Comparison of ENCODE assay signal across 8 mouse cellular contexts in the genomic region with DNA sequence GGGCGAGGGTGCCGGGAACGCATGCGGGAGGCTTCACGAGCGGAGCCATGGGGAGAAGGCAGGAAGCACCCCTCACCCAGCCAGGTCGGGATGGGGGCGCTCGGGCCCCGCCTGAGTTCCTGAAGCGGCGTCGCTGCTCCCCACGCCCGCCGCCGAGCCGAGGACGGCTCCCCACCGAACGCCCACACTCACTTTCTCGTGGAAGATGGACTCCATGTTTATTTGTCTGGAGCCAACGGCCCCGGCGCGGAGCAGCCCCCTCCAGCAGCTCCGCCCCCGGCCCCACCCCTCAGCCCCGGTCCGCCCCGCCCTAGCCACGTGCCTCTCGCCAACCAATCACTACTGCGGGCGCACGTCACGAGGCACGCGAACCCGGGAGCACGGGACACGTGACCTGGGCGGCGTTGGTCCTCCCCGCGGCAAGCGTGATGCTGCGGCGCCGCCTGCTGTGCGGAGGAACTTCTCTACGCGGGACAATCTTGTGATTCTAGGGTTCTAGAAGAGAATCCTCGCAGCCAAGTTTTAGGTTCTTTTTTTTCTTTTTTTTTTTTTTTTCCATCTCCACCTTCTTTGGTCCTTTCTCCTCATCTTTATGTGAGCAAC. TPM values are rescaled to one million over a fixed set of nuclear protein-coding genes. Genes with fewer than 3 reads are reported as not detected.
DNase-seq lines count a peak whose midpoint lies in the region; ATAC-seq lines count a peak whose summit lies in the region.

A gene (minus strand): TSS at position 305 of the 603 bp plus-strand sequence.

- H3K4me1 ChIP-seq in hindbrain, embryonic 16.5 days (ENCODE audit: control insufficient read depth, insufficient read depth, low read depth, low read length): peaks cover 9% of the 10 kb centered on the region

- H3K4me2 ChIP-seq in hindbrain, embryonic 16.5 days (ENCODE audit: low read length): peak within 1 kb of the TSS; percentile 79

- H3K4me3 ChIP-seq in hindbrain, embryonic 16.5 days (ENCODE audit: low read length): peak within 1 kb of the TSS; percentile 96
- peak within 1 kb of the TSS; percentile 96 for H3K4me3 ChIP-seq in macrophage (ENCODE audit: inconsistent target)

- H3K27me3 ChIP-seq in hindbrain, embryonic 16.5 days (replicated peaks; ENCODE audit: control insufficient read depth, insufficient read depth, low read length): no peaks in the 10 kb centered on the region

- under 1% methylated on average over 51 of the region's 54 CpGs for WGBS in hindbrain, embryonic 16.5 days
- 0% methylated on average over 53 of the region's 54 CpGs for WGBS in macrophage (ENCODE audit: missing documents)

- no peaks in the 10 kb centered on the region for H3K9me3 ChIP-seq in hindbrain, embryonic 16.5 days (ENCODE audit: control insufficient read depth, low read length)

- H3K79me2 ChIP-seq in macrophage (ENCODE audit: inconsistent target): peaks cover 47% of the 10 kb centered on the region

- no peaks in the 10 kb centered on the region for H3K36me3 ChIP-seq in hindbrain, embryonic 16.5 days (ENCODE audit: control insufficient read depth, insufficient read depth, low read length)
- no peaks in the 10 kb centered on the region for H3K36me3 ChIP-seq in macrophage (ENCODE audit: inconsistent target)

- peak; percentile 93 for DNase-seq in R1 (ENCODE audit: low read depth, low spot score)
- DNase-seq in cerebellum, postnatal 25 days: peak; percentile 96 to 99
- DNase-seq in frontal cortex, postnatal 36 days (ENCODE audit: low spot score in 2 of 2): peak; percentile 96 to 97
- DNase-seq in left cerebral cortex, adult 18-20 months (ENCODE audit: low spot score in 2 of 2): peak; percentile 98
- peak; percentile 98 for DNase-seq in right cerebral cortex, adult 18-20 months
- peak; percentile 96 for DNase-seq in urinary bladder, postnatal 10 days (ENCODE audit: low spot score)

- H3K27ac ChIP-seq in hindbrain, embryonic 16.5 days (ENCODE audit: low read depth, low read length): peak within 1 kb of the TSS; percentile 81
- H3K27ac ChIP-seq in macrophage: peak within 1 kb of the TSS; percentile 77

- peak; percentile 99 for ATAC-seq in hindbrain, embryonic 16.5 days

- H3K9ac ChIP-seq in hindbrain, embryonic 16.5 days (ENCODE audit: low read depth, low read length): peak within 1 kb of the TSS; percentile 87

RNA-seq across cellular contexts. Expression of the gene that starts here (rescaled TPM):
- 9.0 and 9.7 TPM in 2 replicates for polyA plus RNA-seq in hindbrain, embryonic 16.5 days (2015; fragmentation: Nextera tagmentation; extraction: Ambion mirVana)
- 10 to 100 TPM; 20.7 to 21.3 TPM for total RNA-seq in left cerebral cortex, adult 18-20 months (2021)
- 10 to 100 TPM; 19.2 to 90.1 (median 36.5) TPM for total RNA-seq in macrophage (2018; cell fraction: chromatin; rRNA removed)
- 10 to 100 TPM; 19.8 to 44.9 (median 32.4) TPM for total RNA-seq in macrophage (2018; cell fraction: cytosol; rRNA removed)
- total RNA-seq in macrophage (2018; cell fraction: nucleus; rRNA removed): 10 to 100 TPM; 18.1 to 59.7 (median 37.6) TPM
- polyA plus RNA-seq in macrophage (2018): 22.9 to 30.7 TPM (median 26.8 TPM) in 3 replicates

Comparison
In these comparisons a context has a peak if more than half of its experiments do, and no peak if none do; other contexts are left out.
1. Peak in every context shown above with its lines: DNase-seq, ATAC-seq, H3K4me3 ChIP-seq and H3K27ac ChIP-seq.